Mouse (Mus musculus): Measurements from ENCODE around the gene Afap1l2.

Gene Afap1l2

DNA sequence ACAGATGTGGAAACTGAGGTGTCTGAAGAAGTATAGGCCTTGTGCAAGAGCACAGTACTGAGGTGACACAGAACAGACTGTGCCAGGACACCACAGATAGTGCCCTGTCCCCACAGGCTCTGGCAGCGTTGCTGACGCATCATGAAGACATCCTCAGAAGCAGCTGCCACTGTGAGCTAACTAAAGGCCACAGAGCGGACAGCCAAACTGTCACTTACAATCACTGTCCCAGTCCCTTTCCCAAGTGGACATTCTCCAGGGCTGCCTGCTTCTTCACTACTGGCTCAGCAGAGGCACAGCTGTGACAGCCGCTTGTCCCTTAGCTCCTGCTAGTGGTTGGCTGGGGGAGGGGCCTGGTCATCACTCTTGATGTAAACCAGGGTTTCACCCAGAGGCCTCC, 33.9 kb downstream of the Afap1l2 start:
- no peak for DNase-seq

DNA sequence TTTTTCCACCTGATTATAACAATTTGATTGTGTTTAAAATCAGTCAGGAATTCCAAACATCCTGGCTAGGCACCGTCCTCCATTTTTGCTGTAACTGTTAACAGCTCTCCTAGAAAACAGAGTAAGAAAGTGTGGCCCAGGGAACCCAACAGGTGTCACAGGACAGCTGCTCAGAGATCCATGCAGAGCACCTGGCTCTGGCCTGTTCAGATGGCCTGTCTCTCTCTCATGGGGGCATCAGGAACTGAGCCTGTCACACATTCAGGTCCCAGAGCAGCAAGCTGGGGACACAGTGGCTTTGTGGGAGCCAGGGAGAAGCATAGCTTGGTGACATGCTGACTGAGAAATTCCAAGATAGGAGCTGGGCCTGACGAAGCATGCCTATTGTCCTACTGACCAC, 35.3 kb downstream of the Afap1l2 start:
- no peak for DNase-seq

DNA sequence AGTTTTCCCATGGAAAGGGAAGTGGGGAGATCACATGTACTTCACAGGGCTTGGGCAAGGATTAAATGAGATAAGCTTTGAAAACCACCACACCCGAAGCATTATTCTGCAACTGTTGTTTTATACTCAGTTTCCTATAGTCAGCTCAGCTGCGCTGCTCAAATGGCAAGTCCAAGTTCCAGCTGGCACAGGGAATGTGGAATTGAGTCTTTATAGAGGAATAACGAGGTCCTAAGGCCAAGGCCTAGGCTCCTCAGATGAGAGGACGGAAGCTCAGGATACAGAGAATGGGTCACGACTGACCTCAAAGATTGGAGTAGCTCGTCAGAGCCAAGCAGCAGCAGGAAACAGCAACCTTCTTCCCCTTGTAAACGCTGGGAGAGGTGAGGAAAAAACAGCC, 36.7 kb downstream of the Afap1l2 start:
- no peak for DNase-seq

DNA sequence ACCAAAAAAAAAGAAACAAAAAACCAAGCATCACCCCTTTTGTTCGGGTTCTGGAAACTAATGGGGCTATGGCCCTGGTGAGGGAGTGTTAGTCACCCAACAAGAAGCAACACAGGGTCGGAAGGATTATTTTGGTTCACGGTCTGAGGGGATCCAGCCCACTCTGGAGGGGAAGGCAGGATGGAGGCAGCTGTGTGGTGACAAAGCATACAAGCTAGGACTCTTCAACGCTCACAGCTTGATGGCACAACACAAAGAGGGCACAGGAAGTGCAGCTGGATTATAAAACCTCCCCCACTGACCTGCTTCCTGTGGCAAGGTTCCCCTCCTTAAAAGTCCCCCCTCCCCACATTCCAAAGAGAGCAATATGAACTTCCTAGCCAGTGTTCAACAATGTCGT, 44.2 kb downstream of the Afap1l2 start:
- no peak for DNase-seq

DNA sequence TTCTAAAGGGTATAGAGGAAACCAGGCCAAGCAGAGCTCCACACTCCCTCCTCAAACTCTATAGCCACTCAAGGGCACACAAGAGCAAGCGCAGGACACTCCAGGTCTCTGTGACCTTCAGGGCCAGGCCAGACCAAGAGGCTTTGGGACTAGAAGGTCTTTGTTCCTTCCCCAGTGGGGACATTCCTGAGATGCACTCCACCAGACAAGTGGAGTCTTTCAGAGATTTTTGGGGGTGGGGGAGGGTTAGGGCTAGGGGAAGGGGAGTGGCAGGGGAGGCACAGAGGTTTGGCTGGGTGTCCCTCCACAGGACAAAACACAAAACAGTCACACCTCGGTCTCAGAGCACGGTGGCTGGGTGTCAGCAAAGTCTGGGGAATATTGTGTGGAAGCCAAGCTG, 48.4 kb downstream of the Afap1l2 start:
- no peak for DNase-seq

DNA sequence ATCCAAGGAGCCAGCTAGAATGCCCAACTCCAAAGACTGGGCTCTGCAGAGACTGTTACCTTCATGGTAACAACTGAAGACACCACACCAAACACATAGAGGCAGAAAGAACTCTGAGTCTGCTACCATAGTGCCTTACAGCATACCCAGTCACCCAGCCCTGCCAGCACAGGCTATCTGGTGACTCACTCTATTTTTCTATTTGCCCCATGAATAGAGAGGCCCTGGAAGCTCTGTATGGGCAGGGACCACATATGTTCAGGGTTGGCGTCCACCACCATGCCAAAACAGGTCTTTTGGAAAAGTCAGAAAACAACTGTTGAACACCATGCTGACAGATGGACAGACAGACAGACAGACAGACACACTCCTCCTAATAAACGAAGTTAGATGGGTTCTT, 49.0 kb downstream of the Afap1l2 start:
- DNase-seq: no peak

DNA sequence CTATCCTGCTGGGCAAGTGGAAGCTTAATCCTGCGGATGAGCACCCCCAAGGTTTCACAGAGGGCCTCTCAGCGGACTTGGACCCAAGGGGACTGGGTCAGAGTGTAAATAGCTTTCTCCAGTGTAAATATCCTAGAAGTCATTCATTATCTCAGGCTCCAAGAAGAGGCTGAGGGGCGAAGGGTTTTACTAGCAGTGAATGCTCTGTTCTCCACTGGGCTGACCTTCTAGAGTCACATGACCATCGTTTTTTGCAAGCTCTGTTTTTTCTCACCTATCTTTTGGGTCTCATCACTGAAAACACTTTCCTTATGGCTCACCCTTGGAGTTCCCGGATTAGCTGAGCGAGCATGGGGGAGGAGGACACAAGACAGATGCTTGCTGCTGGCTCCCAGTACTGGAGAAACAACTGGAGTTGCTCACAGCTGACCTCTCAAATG, 49.4 kb downstream of the Afap1l2 start:
- DNase-seq: no peak

DNA sequence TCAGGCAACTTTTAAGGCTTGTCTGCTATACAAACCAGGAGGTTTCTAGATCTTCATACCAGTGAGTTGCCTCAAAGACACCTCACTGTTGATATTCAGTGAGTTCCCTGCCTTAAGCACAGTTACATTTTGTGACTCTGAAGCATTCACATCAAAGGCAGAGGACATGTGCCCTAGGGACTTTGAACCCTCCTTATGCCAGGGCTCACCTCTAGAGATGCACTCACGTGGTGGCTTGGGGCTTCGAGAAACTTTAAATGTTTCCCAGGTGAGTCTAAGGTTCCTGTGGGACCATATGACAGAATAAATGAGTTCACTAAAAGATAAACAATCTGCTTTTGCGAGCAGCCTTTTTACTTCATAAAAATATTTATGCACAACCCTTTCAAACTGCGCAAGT, 50.0 kb downstream of the Afap1l2 start:
- no peak for DNase-seq

DNA sequence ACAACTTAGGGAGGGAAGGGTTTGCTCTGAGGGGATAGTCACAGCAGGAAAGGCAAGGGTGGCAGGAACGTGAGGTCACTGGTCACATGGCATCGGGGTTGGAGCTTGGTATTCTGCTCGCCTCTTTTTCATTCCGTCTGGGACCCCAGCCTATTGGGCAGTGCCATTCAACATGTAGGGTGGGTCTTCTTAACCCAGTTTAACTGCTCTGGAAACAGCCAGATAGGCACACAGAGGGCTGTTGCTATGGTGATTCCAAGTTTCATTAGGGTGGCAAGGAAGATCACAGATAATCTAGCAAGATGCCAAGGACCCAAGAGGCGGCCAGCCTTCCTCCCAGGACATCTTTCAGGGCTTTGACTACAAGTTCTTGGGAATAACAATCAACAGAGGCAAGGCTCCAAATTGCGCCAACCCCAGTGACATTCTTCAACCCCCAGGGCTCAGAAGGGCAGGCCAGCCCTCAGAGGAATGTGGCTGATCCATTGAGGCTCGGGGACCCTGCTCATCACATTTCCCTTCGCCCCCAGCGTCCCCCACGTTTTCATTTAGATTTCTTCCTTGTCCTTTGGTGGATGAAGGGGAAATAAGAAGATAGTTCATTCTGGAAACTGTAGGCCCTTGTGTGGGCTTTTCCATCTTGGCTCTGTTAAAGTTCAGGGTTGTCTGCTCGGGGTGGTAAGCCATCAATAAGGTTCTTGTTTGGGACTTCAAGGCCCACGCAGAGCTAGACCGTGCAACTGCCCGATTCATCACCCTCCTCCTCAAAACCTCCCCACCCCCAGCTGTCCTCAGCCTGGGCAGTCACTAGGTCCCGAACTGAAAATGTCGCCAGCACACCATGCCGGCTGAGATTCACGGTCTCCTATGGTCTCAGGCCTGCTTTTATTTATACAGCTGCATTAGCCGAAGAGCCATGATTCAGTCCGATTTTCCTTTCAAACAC, 52.2 kb downstream of the Afap1l2 start:
- no peak for DNase-seq

DNA sequence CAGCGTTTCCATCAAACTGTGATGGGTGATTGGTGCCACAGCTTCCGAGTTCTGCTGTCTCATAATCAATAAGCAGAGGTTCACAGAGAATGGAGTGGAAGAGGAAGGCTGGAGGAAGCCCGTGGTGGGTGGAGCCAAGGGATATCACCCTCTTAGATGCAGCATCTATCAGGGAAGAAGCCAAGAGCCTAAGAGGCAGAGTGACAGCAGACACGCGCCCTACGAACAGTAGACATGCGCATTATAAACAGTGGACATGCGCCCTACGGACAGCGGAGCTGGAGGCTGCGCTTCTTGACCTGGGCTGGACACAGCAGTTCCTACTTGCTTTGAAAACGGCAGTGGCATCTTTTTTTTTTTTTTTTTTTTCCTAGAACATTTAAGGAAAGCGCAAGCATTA, 53.2 kb downstream of the Afap1l2 start:
- DNase-seq: no peak

DNA sequence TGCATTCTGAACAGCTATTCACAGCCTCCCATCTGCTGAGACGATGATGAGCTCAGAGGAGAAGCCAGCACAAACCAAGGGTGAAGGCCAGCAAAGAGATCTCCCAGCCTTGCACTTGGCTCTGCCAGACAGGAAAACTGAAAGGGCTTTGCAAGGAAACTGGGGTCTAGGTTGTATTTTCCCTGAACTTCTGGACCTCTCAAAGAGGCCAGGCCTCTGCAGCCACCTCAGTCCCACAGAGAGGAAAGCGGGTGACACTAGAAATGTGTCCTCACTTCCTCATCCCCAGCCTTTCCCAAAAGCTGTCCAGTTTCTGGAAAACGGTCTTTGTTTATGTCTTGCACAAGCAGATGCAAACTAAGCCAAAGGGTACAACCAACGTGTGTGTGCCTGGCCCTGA, 54.2 kb downstream of the Afap1l2 start:
- DNase-seq: no peak

DNA sequence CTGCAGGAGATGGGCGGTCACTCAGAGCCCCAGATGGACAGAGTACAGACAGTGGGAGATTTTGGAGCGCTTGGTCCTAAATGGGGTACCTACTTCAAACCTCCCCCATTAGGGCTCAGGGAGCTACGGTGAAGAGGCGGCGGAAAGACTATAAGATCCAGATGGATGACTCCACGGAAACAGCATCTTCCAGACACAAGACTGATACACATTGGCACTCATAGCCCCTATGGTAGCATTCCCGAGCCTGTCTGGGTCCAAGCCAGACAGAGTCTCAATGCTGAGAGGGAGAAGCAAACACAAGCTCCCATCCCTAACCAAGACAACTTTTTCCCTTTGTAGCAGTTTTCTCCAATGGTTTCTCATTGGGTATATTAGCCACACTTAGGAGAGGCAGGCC, 57.2 kb downstream of the Afap1l2 start:
- DNase-seq: no peak

DNA sequence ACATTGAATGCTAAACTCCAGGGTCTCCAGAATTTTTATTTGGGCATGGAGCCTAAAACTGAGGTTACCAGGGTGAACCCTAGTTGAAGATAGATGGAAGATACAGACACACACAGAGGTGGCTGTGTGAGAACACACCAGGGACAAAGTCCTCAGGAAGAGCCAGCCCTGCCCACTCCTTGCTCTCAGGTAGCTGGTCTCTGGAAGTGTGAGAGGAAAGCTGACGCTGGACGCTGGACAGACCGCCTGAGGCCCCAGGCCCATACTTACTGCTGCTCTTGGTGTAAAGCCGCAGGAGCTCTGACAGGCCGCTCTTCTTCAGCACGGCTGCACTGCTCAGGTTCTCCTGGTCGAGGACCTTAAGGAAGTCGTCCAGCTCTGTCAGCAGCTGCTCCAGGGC, 58.2 kb downstream of the Afap1l2 start:
- DNase-seq: no peak

DNA sequence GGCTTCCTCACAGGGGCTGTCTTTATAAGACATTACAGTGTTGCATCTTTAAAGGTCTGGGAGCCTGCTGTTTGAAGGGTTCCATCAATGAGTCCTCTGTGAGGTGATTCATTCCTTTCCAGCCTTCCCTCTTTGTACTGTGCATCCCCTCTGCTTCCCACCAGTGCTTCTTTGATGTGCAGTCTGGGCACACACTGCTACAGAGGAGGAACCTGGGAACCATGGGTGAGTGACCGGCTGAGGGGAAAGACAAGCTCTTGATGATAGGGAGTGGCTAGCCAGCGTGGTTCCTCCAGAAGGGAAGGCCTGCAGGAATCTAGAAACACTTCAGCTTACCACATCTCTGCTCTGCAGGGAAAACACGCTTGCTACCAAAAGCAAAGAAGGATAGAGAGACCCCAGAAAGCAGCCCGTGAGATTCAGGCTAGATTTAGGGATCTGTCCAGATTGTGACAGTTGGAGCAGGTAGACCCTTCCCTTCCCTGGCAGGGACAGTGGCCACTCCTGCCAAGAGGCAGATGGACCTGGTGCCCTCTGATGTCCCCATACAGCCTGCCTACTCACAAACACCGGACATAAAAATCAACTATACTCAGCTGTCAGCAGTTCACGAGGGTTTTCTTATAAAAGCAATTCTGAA, 59.9 kb downstream of the Afap1l2 start:
- peak; percentile 57 for DNase-seq

DNA sequence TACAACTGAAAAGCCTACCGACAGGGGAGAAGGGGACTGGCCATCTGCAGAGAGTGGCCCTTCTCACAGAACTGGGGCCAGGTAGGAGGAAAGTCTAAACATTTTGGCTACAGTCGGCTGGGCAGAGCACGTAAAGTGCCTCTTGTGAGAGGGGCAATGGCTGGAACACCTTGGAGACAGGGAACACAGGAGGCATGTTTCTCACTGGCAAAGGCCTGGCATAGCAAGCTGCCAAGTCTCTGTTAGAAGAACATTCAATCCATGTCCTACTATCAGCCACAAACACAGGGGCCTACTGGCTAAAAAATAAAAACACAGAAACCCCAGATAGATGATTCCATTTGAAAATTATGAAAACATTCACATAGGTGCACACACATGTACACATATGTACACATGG, 61.3 kb downstream of the Afap1l2 start:
- DNase-seq: no peak

DNA sequence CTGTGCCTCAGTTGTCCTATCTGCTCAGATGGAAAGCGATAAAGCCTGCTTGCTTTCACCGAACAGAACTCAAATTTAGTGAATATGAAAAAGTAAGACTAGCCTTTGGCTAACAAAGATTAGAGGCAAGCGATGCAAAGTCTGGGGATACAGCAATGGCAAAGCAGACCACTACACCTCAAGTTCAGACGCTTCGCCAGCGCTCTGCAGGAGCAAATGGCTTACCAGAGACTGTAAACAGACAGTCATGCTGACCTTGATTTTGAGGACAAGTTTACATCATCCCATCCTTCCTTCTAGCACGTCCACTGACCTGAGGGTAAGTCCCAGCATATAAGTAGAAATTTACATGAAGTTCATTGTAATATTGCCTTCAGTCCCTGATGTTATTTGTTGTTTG, 61.8 kb downstream of the Afap1l2 start:
- DNase-seq: no peak

DNA sequence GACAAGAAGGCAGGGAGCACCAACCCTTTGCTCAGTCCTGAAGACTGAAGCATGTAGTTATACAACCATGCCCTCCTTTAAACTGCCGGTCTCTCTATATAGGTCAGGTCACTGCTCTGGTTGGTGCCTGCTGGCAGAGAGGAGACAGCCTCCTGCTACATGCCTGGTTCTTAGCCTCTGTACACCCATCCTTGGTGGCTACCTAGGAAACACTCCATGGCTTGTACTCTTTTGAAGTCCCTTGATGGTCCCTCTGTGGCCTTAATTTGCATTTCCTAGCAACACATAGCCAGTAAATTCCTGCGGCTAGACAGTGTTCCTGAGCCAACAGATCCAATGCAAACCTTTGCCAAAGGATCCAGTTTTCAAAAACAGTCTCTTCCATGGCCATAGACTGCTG, 62.4 kb downstream of the Afap1l2 start:
- DNase-seq: no peak

DNA sequence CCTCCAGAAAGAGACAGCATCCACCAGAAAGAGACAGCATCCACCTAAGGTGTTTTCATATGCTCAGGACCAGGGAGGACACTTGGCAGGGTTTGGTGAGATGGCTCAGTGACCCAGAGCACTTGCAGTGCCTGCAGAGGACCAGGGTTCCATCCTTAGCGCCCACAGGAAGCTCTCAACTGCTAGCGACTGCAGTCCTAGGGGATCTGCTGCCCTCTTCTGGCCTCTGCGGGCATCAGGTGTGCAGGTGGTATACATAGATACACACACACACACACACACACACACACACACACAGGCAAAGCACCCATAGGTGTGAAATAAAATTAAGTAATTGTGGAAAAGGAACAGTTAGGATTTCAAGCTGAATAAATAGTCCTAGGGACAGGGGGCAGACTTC, 63.2 kb downstream of the Afap1l2 start:
- no peak for DNase-seq

DNA sequence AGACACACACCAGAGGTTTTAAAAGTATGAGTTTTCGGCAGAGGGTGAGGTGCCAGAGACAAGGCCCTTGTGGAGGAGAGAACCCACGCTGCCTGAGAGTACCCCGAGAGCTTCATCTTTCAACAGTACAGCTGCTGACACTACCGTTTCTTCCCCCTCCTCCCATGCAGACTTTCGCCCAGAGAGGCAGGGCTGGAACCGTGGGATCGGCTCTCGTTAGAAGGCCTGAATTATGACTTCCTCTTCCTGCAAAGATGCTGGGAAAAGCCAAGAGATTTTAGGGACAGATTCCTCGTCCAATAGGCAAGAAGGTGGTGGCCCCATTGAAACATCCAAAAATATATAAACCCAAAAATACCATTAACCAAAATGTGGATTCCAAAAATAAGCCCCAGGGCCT, 63.8 kb downstream of the Afap1l2 start:
- no peak for DNase-seq

DNA sequence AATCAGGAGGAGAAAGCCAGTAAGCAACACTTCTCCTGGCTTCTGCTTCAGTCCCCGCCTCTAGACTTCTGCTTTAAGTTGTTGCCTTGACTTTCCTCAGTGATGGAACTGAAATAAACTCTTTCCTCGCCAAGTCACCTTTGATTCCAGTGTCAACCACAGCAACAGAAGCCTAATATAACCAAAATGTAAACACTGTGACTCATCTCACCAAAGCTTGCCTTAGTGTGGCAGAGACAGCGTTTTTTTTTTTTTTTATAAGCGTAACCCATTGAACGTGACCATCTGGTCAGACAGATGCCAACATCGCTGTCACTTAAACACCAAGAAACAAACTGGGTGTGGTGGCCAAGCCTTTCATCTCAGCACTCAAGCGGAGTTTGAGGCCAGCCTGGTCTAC, 65.8 kb downstream of the Afap1l2 start:
- no peak for DNase-seq

DNA sequence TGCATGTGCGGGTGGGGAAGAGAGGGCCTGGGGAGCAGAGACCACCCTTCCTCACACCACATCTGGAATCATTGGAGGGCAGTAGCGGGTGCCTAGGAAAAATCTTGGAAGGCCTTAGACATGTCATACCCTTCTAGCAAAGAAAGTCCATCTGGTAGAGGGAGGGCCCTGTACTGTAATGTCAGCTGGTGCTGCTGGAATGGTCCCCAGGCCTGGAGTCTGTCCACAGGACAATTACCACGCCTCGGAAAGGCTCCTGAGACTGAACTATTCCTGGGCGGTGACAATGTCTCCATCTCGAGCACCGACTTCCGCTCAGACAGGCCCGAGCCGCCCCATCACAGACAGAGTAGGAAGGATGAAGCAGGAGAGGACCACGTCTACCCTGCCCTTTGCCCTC, 67.5 kb downstream of the Afap1l2 start:
- peak; percentile 57 for DNase-seq

DNA sequence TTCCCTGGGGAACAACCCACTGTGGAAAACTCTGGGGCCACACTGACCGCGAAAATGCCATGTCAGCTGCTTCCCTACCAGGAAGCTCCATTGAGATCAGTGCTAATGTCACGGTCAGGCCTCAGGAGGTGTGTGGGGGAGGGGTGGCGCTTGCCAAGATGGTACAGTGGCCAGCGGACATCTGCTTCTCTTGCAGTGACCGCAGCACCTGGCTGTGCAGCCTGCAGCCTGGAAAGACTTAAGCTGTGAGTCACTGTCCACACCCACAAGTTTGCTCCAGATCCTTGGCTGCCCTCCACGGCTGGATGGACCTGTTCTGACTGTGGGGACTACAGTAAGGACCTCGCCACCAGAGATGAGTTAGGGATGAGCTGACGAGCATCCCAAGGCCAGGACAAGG, 68.2 kb downstream of the Afap1l2 start:
- DNase-seq: no peak

DNA sequence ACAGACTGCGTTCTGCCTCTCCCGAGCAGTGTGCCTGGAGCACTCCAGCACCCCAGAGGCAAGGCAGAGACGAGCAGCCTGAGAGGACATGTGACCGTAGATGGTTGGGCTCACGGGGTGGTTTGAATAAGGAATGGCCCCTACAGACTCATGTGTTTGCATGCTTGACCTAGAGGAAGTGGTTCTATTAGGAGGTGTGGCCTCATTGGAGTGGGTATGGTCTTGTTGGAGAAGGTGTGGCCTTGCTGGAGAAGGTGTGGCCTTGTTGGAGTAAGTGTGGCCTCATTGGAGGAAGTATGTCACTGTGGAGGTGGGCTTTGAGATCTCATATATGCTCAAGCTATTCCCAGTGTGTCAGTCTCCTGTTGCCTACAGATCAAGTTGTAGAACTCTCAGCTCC, 70.1 kb downstream of the Afap1l2 start:
- DNase-seq: no peak

DNA sequence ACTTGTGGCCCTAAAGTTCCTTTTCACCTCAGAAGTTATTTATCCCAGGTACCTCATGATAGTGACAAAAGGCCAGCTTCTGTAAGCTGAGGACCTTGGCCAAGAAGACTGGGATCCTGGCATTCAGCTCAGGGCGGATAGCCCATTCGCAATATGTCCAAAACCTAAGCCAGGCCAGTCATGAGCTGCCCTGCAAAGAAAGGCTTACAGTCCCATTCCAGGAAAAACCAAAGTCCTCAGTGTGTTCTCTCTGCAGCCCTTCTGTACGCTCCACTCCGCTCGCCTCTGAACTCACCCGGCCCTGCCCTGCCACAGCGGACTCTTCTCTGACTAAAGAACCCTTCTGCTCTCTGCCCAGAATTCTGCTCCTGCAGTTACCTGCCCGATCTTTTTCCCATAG, 71.8 kb downstream of the Afap1l2 start:
- DNase-seq: peak; percentile 50

DNA sequence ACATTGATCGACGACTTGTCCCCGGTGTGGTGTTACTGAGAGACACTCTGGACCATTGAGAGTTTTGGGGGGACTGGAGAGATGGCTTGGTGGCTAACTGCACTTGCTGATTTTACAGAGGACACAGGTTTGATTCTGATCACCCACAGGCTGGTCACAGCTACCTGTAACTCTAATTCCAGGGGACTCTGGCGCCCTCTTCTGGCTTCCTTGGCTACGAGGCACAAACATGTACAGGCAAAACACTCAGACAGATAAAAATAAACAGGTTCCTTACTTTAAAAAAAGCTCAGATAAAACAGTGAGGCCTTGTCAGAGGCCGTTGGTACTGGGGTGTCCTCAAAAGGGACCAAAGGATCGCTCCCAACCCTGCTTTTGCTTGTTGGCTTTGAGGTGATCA, 72.3 kb downstream of the Afap1l2 start:
- DNase-seq: no peak
